Mouse (Mus musculus): Measurements from ENCODE around the gene Gm17268.

DNA sequence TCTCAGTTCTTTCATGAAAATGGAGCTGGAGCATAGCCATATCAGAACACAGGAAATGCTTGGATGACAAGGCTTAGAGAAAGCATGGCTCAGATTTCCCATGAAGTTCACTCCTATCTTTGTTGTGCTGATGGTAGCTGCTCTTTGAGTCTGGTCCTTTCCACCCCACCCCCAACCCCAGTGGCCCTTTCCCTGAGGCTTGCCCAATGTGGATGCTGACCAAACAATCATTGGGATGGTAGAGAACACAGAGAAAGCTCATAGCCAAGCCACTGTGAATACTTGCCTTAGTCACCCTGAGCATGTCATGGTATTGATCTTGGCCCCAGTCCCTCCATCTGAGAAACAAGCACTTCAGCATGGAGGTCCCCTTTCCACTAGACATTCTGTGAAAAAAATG lies 6.2 kb downstream of the Gm17268 start:
- no peak for TF ChIP-seq CTCF (IDR thresholded peaks at IDR 0.05; ENCODE audit: control insufficient read depth, insufficient read depth, insufficient read length)
- TF ChIP-seq USF1 (IDR thresholded peaks at IDR 0.05; ENCODE audit: low read depth) = no peak
- TF ChIP-seq MAX (IDR thresholded peaks at IDR 0.05) = no peak
- TF ChIP-seq MYOD1 (IDR thresholded peaks at IDR 0.05; ENCODE audit: control insufficient read depth, insufficient read length, low read depth) = no peak
- TF ChIP-seq CEBPB (IDR thresholded peaks at IDR 0.05; ENCODE audit: low read depth) = no peak
- no peak for TF ChIP-seq FOSL1 (IDR thresholded peaks at IDR 0.05; ENCODE audit: insufficient read depth, low read length, poor library complexity, severe bottlenecking)
- no peak for TF ChIP-seq MYOG (IDR thresholded peaks at IDR 0.05; ENCODE audit: control insufficient read depth, extremely low read depth, insufficient read length)
